Mouse (Mus musculus): ENCODE measurements around the gene Tbx3.

DNA sequence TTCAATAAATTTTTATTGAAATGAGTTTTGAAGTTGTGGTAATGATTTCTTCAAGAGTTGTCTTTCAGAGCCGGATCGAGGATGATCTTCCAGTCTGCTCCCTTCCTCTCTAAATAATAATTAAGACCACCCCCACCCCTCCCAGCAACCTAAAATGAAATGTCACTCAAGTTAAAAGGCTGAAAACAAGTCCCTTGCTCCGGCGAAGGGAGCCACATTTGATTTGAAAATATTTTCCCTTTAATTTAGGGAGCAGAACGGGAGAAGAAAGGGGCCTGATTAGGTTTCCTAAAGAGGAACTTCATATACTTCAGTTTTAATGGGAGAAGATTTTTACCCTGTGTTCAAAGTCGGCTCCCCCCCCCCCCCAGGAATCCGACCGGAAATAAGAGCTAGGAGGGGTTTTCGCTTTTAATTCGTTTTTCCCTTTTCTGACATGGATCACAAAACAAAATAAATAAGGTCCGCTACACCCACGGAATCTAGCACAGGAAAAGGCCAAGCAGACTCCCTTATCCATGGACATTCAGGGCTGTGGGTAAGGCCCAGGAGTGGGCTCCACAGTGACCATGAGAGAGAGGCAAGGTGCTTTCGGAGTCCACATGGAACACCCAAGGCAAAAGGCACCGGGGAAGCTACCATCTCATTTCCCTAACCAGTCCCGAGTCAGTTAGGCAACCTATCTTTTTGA, 14.4 kb downstream of the Tbx3 start:
- no peak for TF ChIP-seq CTCF (IDR thresholded peaks at IDR 0.05; ENCODE audit: low read depth)
- TF ChIP-seq EP300 (IDR thresholded peaks at IDR 0.05; ENCODE audit: low read depth): no peak

Measured in liver, embryonic 14.5 days (tissue).